Mouse (Mus musculus): ENCODE measurements around the gene Ulk4. TPM values are rescaled to one million over a fixed set of nuclear protein-coding genes. Genes with fewer than 3 reads are reported as not detected.

Gene Ulk4
- polyA plus RNA-seq, 1 experiment = 14.9 TPM

- Histone ChIP-seq H3K4me1 (ENCODE audit: control insufficient read depth, insufficient read depth, low read length) (no peaks in the 10 kb centered on the region), H3K4me3 (replicated peaks; ENCODE audit: extremely low read depth, low read depth, low read length) (no peak overlapping the region)
- WGBS = 88% methylated on average over 11 of the region's 11 CpGs
- TF ChIP-seq CTCF (IDR thresholded peaks at IDR 0.05; ENCODE audit: insufficient read depth, low read length) (no peak), POLR2A (IDR thresholded peaks at IDR 0.05; ENCODE audit: borderline replicate concordance, extremely low read depth, low read depth, low read length) (no peak)
- no peak for DNase-seq
Measured at GRCm38 (mm10) chr9:121175201-121175600, 101.8 kb downstream of the Ulk4 start.

GRCm38 (mm10) chr9:121172123-121172522, 104.9 kb downstream of the Ulk4 start:
- Histone ChIP-seq H3K4me3 (replicated peaks; ENCODE audit: extremely low read depth, low read depth, low read length) (no peak overlapping the region), H3K4me1 (ENCODE audit: control insufficient read depth, insufficient read depth, low read length) (no peaks in the 10 kb centered on the region)
- TF ChIP-seq CTCF (IDR thresholded peaks at IDR 0.05; ENCODE audit: insufficient read depth, low read length) (no peak), POLR2A (IDR thresholded peaks at IDR 0.05; ENCODE audit: borderline replicate concordance, extremely low read depth, low read depth, low read length) (no peak)
- WGBS = 75% methylated on average over 6 of the region's 6 CpGs
- no peak for DNase-seq

- no peaks in the 10 kb centered on the region for H3K4me1 ChIP-seq (ENCODE audit: control insufficient read depth, insufficient read depth, low read length)
- no peak for TF ChIP-seq CTCF (IDR thresholded peaks at IDR 0.05; ENCODE audit: insufficient read depth, low read length)
- TF ChIP-seq POLR2A (IDR thresholded peaks at IDR 0.05; ENCODE audit: borderline replicate concordance, extremely low read depth, low read depth, low read length) = no peak
Measured at GRCm38 (mm10) chr9:121171609-121172008, 105.4 kb downstream of the Ulk4 start.

GRCm38 (mm10) chr9:121164607-121165006, 112.4 kb downstream of the Ulk4 start:
- 73% methylated on average over 7 of the region's 7 CpGs for WGBS

More at GRCm38 (mm10) chr9:121171609-121172008, 105.4 kb downstream of the Ulk4 start:
- DNase-seq = no peak
- no peak overlapping the region for H3K4me3 ChIP-seq (replicated peaks; ENCODE audit: extremely low read depth, low read depth, low read length)
- WGBS = 65% methylated on average over 6 of the region's 6 CpGs

GRCm38 (mm10) chr9:121162789-121163188, 114.2 kb downstream of the Ulk4 start:
- 29% methylated on average over 5 of the region's 5 CpGs for WGBS
- TF ChIP-seq CTCF (IDR thresholded peaks at IDR 0.05; ENCODE audit: insufficient read depth, low read length) (peak; percentile 36; the same call in 1 of the 2 replicates), POLR2A (IDR thresholded peaks at IDR 0.05; ENCODE audit: borderline replicate concordance, extremely low read depth, low read depth, low read length) (no peak)
- no peaks in the 10 kb centered on the region for H3K4me1 ChIP-seq (ENCODE audit: control insufficient read depth, insufficient read depth, low read length)
- peak; percentile 18 for DNase-seq
- H3K4me3 ChIP-seq (replicated peaks; ENCODE audit: extremely low read depth, low read depth, low read length) = no peak overlapping the region

More at GRCm38 (mm10) chr9:121164607-121165006, 112.4 kb downstream of the Ulk4 start:
- H3K4me1 ChIP-seq (ENCODE audit: control insufficient read depth, insufficient read depth, low read length) = no peaks in the 10 kb centered on the region
- no peak overlapping the region for H3K4me3 ChIP-seq (replicated peaks; ENCODE audit: extremely low read depth, low read depth, low read length)
- no peak for DNase-seq
- TF ChIP-seq CTCF (IDR thresholded peaks at IDR 0.05; ENCODE audit: insufficient read depth, low read length) (no peak), POLR2A (IDR thresholded peaks at IDR 0.05; ENCODE audit: borderline replicate concordance, extremely low read depth, low read depth, low read length) (no peak)

- no peak for DNase-seq
- no peaks in the 10 kb centered on the region for H3K4me1 ChIP-seq (ENCODE audit: control insufficient read depth, insufficient read depth, low read length)
- H3K4me3 ChIP-seq (replicated peaks; ENCODE audit: extremely low read depth, low read depth, low read length) = no peak overlapping the region
- TF ChIP-seq CTCF (IDR thresholded peaks at IDR 0.05; ENCODE audit: insufficient read depth, low read length) = no peak
- TF ChIP-seq POLR2A (IDR thresholded peaks at IDR 0.05; ENCODE audit: borderline replicate concordance, extremely low read depth, low read depth, low read length) = no peak
- 80% methylated on average over 12 of the region's 12 CpGs for WGBS
Measured at GRCm38 (mm10) chr9:121161818-121162565, 115.0 kb downstream of the Ulk4 start.

GRCm38 (mm10) chr9:121156253-121156831, 120.7 kb downstream of the Ulk4 start:
- Histone ChIP-seq H3K4me3 (replicated peaks; ENCODE audit: extremely low read depth, low read depth, low read length) (no peak overlapping the region), H3K4me1 (ENCODE audit: control insufficient read depth, insufficient read depth, low read length) (no peaks in the 10 kb centered on the region)
- no peak for TF ChIP-seq POLR2A (IDR thresholded peaks at IDR 0.05; ENCODE audit: borderline replicate concordance, extremely low read depth, low read depth, low read length)
- no peak for TF ChIP-seq CTCF (IDR thresholded peaks at IDR 0.05; ENCODE audit: insufficient read depth, low read length)
- DNase-seq = no peak
- 49% methylated on average over 9 of the region's 9 CpGs for WGBS

- DNase-seq = no peak
- Histone ChIP-seq H3K4me3 (replicated peaks; ENCODE audit: extremely low read depth, low read depth, low read length) (no peak overlapping the region), H3K4me1 (ENCODE audit: control insufficient read depth, insufficient read depth, low read length) (no peaks in the 10 kb centered on the region)
- TF ChIP-seq CTCF (IDR thresholded peaks at IDR 0.05; ENCODE audit: insufficient read depth, low read length) (no peak), POLR2A (IDR thresholded peaks at IDR 0.05; ENCODE audit: borderline replicate concordance, extremely low read depth, low read depth, low read length) (no peak)
- WGBS = 86% methylated on average over 5 of the region's 5 CpGs
Measured at GRCm38 (mm10) chr9:121153276-121153675, 123.7 kb downstream of the Ulk4 start.

- no peak for DNase-seq
- Histone ChIP-seq H3K4me1 (ENCODE audit: control insufficient read depth, insufficient read depth, low read length) (no peaks in the 10 kb centered on the region), H3K4me3 (replicated peaks; ENCODE audit: extremely low read depth, low read depth, low read length) (no peak overlapping the region)
- 54% methylated on average over 3 of the region's 3 CpGs for WGBS
- no peak for TF ChIP-seq CTCF (IDR thresholded peaks at IDR 0.05; ENCODE audit: insufficient read depth, low read length)
- TF ChIP-seq POLR2A (IDR thresholded peaks at IDR 0.05; ENCODE audit: borderline replicate concordance, extremely low read depth, low read depth, low read length) = no peak
Measured at GRCm38 (mm10) chr9:121148602-121149001, 128.4 kb downstream of the Ulk4 start.

- TF ChIP-seq POLR2A (IDR thresholded peaks at IDR 0.05; ENCODE audit: borderline replicate concordance, extremely low read depth, low read depth, low read length) (no peak), CTCF (IDR thresholded peaks at IDR 0.05; ENCODE audit: insufficient read depth, low read length) (no peak)
Measured at GRCm38 (mm10) chr9:121143208-121143607, 133.8 kb downstream of the Ulk4 start.

More at GRCm38 (mm10) chr9:121143208-121143607, 133.8 kb downstream of the Ulk4 start:
- no peak overlapping the region for H3K4me3 ChIP-seq (replicated peaks; ENCODE audit: extremely low read depth, low read depth, low read length)
- 79% methylated on average over 6 of the region's 6 CpGs for WGBS
- no peaks in the 10 kb centered on the region for H3K4me1 ChIP-seq (ENCODE audit: control insufficient read depth, insufficient read depth, low read length)
- no peak for DNase-seq

All from lung, adult 2 months (tissue).